In genomic region chr13:23582219-23583056, GRCm38 (mm10) we compare ENCODE assay signal across 8 mouse cellular contexts. TPM values are rescaled to one million over a fixed set of nuclear protein-coding genes. Genes with fewer than 3 reads are reported as not detected.
DNase-seq lines count a peak whose midpoint lies in the region; ATAC-seq and TF ChIP-seq lines count a peak whose summit lies in the region.

No protein-coding gene starts in this region.

- peak overlapping the region; percentile 38 for H3K4me3 ChIP-seq in lung, postnatal 0 days (ENCODE audit: low read depth, low read length)
- peak overlapping the region; percentile 46 for H3K4me3 ChIP-seq in intestine, embryonic 14.5 days (ENCODE audit: low read depth, low read length)

- TF ChIP-seq CTCF in lung, postnatal 0 days (IDR thresholded peaks at IDR 0.05) = no peak

- no peaks in the 10 kb centered on the region for H3K36me3 ChIP-seq in lung, postnatal 0 days (ENCODE audit: insufficient read depth, low read length)
- H3K36me3 ChIP-seq in intestine, embryonic 14.5 days (ENCODE audit: control insufficient read depth, insufficient read depth, low read length) = no peaks in the 10 kb centered on the region

- no peak for DNase-seq in lung, postnatal 0 days (ENCODE audit: low spot score)
- DNase-seq in lung, postnatal 25 days (ENCODE audit: low spot score) = no peak
- peak; percentile 70 for DNase-seq in embryo, embryonic 9.5 days (ENCODE audit: extremely low spot score)
- DNase-seq in intestine, embryonic 14.5 days (ENCODE audit: low spot score) = peak; percentile 58
- DNase-seq in neural tube, embryonic 10.5 days (ENCODE audit: extremely low spot score, low spot score) = peak; percentile 43
- no peak for DNase-seq in adrenal gland, postnatal 25 days
- DNase-seq in layer of hippocampus, adult 18-20 months (ENCODE audit: low spot score in 2 of 2) = no peak
- DNase-seq in right cerebral cortex, postnatal 36 days (ENCODE audit: low spot score in 2 of 2) = no peak

- peak overlapping the region; percentile 53 for H3K4me2 ChIP-seq in lung, postnatal 0 days (replicated peaks; ENCODE audit: low read depth, low read length)
- H3K4me2 ChIP-seq in intestine, embryonic 14.5 days (ENCODE audit: low read length) = peak overlapping the region; percentile 73

- TF ChIP-seq EP300 in lung, postnatal 0 days (IDR thresholded peaks at IDR 0.05) = no peak

- H3K9ac ChIP-seq in lung, postnatal 0 days (replicated peaks; ENCODE audit: low read depth) = peak overlapping the region; percentile 52
- H3K9ac ChIP-seq in intestine, embryonic 14.5 days (ENCODE audit: low read length) = peak overlapping the region; percentile 81

- no peak for ATAC-seq in lung, postnatal 0 days
- ATAC-seq in intestine, embryonic 14.5 days (replicated peaks; ENCODE audit: low FRiP score, low TSS enrichment, low read depth) = no peak

- H3K27me3 ChIP-seq in lung, postnatal 0 days (replicated peaks; ENCODE audit: insufficient read depth, low read length) = no peaks in the 10 kb centered on the region
- H3K27me3 ChIP-seq in intestine, embryonic 14.5 days (replicated peaks; ENCODE audit: control insufficient read depth, insufficient read depth, low read length) = no peaks in the 10 kb centered on the region

- WGBS in lung, postnatal 0 days = 11% methylated on average over 6 of the region's 6 CpGs
- WGBS in intestine, embryonic 14.5 days = 7% methylated on average over 6 of the region's 6 CpGs

- H3K4me1 ChIP-seq in lung, postnatal 0 days (ENCODE audit: insufficient read depth, low read depth, low read length) = peaks cover 10% of the 10 kb centered on the region
- peaks cover 24% of the 10 kb centered on the region for H3K4me1 ChIP-seq in intestine, embryonic 14.5 days (replicated peaks; ENCODE audit: control insufficient read depth, insufficient read depth, low read length)

- no peaks in the 10 kb centered on the region for H3K9me3 ChIP-seq in lung, postnatal 0 days (ENCODE audit: low read length)
- no peaks in the 10 kb centered on the region for H3K9me3 ChIP-seq in intestine, embryonic 14.5 days (ENCODE audit: control insufficient read depth, low read length)

- peak overlapping the region; percentile 71; the same call in 1 of the 2 replicates for H3K27ac ChIP-seq in lung, postnatal 0 days (ENCODE audit: low read length)
- peak overlapping the region; percentile 99 for H3K27ac ChIP-seq in intestine, embryonic 14.5 days (ENCODE audit: low read depth)

RNA-seq across cellular contexts. Expression of gene Hist1h4d, which starts 1.0 kb away (rescaled TPM):
- 31.4 and 36.9 TPM in 2 replicates for polyA plus RNA-seq in lung, postnatal 0 days (2015; fragmentation: Nextera tagmentation; extraction: Ambion mirVana)
- polyA plus RNA-seq in intestine, embryonic 14.5 days (2014; fragmentation: Nextera tagmentation; extraction: Ambion mirVana) = 111 and 114 TPM in 2 replicates
- total RNA-seq in adrenal gland, postnatal 25 days (2021) = 174 and 185 TPM in 2 replicates
- 100 to 1,000 TPM; 152 to 153 TPM for total RNA-seq in layer of hippocampus, adult 18-20 months (2021)

RNA-seq across cellular contexts. Expression of gene Hist1h3d, which starts 6.9 kb away (rescaled TPM):
- 0.62 and 1.3 TPM in 2 replicates for polyA plus RNA-seq in lung, postnatal 0 days (2015; fragmentation: Nextera tagmentation; extraction: Ambion mirVana)
- 9.6 and 12.5 TPM in 2 replicates for polyA plus RNA-seq in intestine, embryonic 14.5 days (2014; fragmentation: Nextera tagmentation; extraction: Ambion mirVana)
- total RNA-seq in adrenal gland, postnatal 25 days (2021) = 12.9 and 16.6 TPM in 2 replicates
- total RNA-seq in layer of hippocampus, adult 18-20 months (2021) = 10 to 100 TPM; 11.8 to 13.6 TPM

RNA-seq across cellular contexts. Expression of gene Hist1h2ad, which starts 8.3 kb away (rescaled TPM):
- polyA plus RNA-seq in lung, postnatal 0 days (2015; fragmentation: Nextera tagmentation; extraction: Ambion mirVana) = 0.49 and 0.57 TPM in 2 replicates
- polyA plus RNA-seq in intestine, embryonic 14.5 days (2014; fragmentation: Nextera tagmentation; extraction: Ambion mirVana) = 2.2 and 4.2 TPM in 2 replicates
- total RNA-seq in adrenal gland, postnatal 25 days (2021) = 2.3 and 9.6 TPM in 2 replicates
- total RNA-seq in layer of hippocampus, adult 18-20 months (2021) = 1 to 10 TPM; 3.8 to 7.1 TPM

RNA-seq across cellular contexts. Expression of gene Hist1h2bf, which starts 8.4 kb away (rescaled TPM):
- 0.48 and 0.87 TPM in 2 replicates for polyA plus RNA-seq in lung, postnatal 0 days (2015; fragmentation: Nextera tagmentation; extraction: Ambion mirVana)
- 7.0 and 7.1 TPM in 2 replicates for polyA plus RNA-seq in intestine, embryonic 14.5 days (2014; fragmentation: Nextera tagmentation; extraction: Ambion mirVana)
- 61.2 and 62.9 TPM in 2 replicates for total RNA-seq in adrenal gland, postnatal 25 days (2021)
- total RNA-seq in layer of hippocampus, adult 18-20 months (2021) = 10 to 100 TPM; 24.1 to 24.2 TPM

RNA-seq across cellular contexts. Expression of gene Hist1h2bg, which starts 11.2 kb away (rescaled TPM):
- 1.3 and 1.9 TPM in 2 replicates for polyA plus RNA-seq in lung, postnatal 0 days (2015; fragmentation: Nextera tagmentation; extraction: Ambion mirVana)
- 6.1 and 7.6 TPM in 2 replicates for polyA plus RNA-seq in intestine, embryonic 14.5 days (2014; fragmentation: Nextera tagmentation; extraction: Ambion mirVana)
- total RNA-seq in adrenal gland, postnatal 25 days (2021) = 106 and 130 TPM in 2 replicates
- total RNA-seq in layer of hippocampus, adult 18-20 months (2021) = 10 to 100 TPM; 58.3 to 66.2 TPM

Comparison
In these comparisons a context has a peak if more than half of its experiments do, and no peak if none do; other contexts are left out.
1. DNase-seq: peak in embryo, embryonic 9.5 days (single experiment), intestine, embryonic 14.5 days (single experiment) and neural tube, embryonic 10.5 days (single experiment); none in lung, postnatal 0 days (single experiment), lung, postnatal 25 days (single experiment), adrenal gland, postnatal 25 days (single experiment), layer of hippocampus, adult 18-20 months (0 of 2) and right cerebral cortex, postnatal 36 days (0 of 2).